Mouse (Mus musculus): ENCODE data around the gene Jun. TPM values are rescaled to one million over a fixed set of nuclear protein-coding genes. Genes with fewer than 3 reads are reported as not detected.
A peak's percentile ranks its signal among the peaks of the same experiment; 100 is the strongest.

Gene Jun
- polyA plus RNA-seq, 1 experiment from 2014 or later, result 49.6 TPM

- Histone ChIP-seq H3K9ac (ENCODE audit: low read length) (no peak overlapping the region), H3K27ac (ENCODE audit: low read depth, low read length) (no peak overlapping the region), H3K4me2 (ENCODE audit: low read depth) (no peak overlapping the region), H3K9me3 (ENCODE audit: control insufficient read depth, low read length) (no peaks in the 10 kb centered on the region), H3K4me3 (ENCODE audit: low read depth, low read length) (no peak overlapping the region), H3K36me3 (ENCODE audit: control insufficient read depth, insufficient read depth, low read length) (no peaks in the 10 kb centered on the region), H3K27me3 (ENCODE audit: control insufficient read depth, insufficient read depth, low read length) (no peaks in the 10 kb centered on the region), H3K4me1 (ENCODE audit: control insufficient read depth, insufficient read depth, low read length) (no peaks in the 10 kb centered on the region)
- WGBS, result 81% methylated on average over 8 of the region's 8 CpGs
- ATAC-seq (ENCODE audit: insufficient read depth, low FRiP score, low TSS enrichment), result no peak
- DNase-seq (ENCODE audit: low spot score), result no peak
These were observed 16.3 kb upstream of the Jun start for GRCm38 (mm10) chr4:95068045-95068948.

- no peak for ATAC-seq (ENCODE audit: insufficient read depth, low FRiP score, low TSS enrichment)
- 80% methylated on average over 2 of the region's 2 CpGs for WGBS
- Histone ChIP-seq H3K27me3 (ENCODE audit: control insufficient read depth, insufficient read depth, low read length) (no peaks in the 10 kb centered on the region), H3K36me3 (ENCODE audit: control insufficient read depth, insufficient read depth, low read length) (no peaks in the 10 kb centered on the region), H3K9ac (ENCODE audit: low read length) (no peak overlapping the region), H3K4me2 (ENCODE audit: low read depth) (no peak overlapping the region), H3K4me3 (ENCODE audit: low read depth, low read length) (no peak overlapping the region), H3K27ac (ENCODE audit: low read depth, low read length) (no peak overlapping the region), H3K4me1 (ENCODE audit: control insufficient read depth, insufficient read depth, low read length) (no peaks in the 10 kb centered on the region), H3K9me3 (ENCODE audit: control insufficient read depth, low read length) (no peaks in the 10 kb centered on the region)
- DNase-seq (ENCODE audit: low spot score), result no peak
These were observed 11.7 kb upstream of the Jun start for GRCm38 (mm10) chr4:95063609-95064210.

GRCm38 (mm10) chr4:95062873-95063272 is 10.9 kb upstream of the Jun start:
- Histone ChIP-seq H3K4me2 (ENCODE audit: low read depth) (no peak overlapping the region), H3K4me3 (ENCODE audit: low read depth, low read length) (no peak overlapping the region), H3K36me3 (ENCODE audit: control insufficient read depth, insufficient read depth, low read length) (no peaks in the 10 kb centered on the region), H3K27me3 (ENCODE audit: control insufficient read depth, insufficient read depth, low read length) (no peaks in the 10 kb centered on the region), H3K4me1 (ENCODE audit: control insufficient read depth, insufficient read depth, low read length) (no peaks in the 10 kb centered on the region), H3K9me3 (ENCODE audit: control insufficient read depth, low read length) (no peaks in the 10 kb centered on the region), H3K27ac (ENCODE audit: low read depth, low read length) (no peak overlapping the region), H3K9ac (ENCODE audit: low read length) (no peak overlapping the region)
- WGBS, result 86% methylated on average over 9 of the region's 9 CpGs
- ATAC-seq (ENCODE audit: insufficient read depth, low FRiP score, low TSS enrichment) (no peak), DNase-seq (ENCODE audit: low spot score) (no peak)

- H3K4me2 ChIP-seq (ENCODE audit: low read depth), result no peak overlapping the region
- WGBS, result 80% methylated on average over 4 of the region's 4 CpGs
- ATAC-seq (ENCODE audit: insufficient read depth, low FRiP score, low TSS enrichment), result no peak
These were observed 5.2 kb upstream of the Jun start for GRCm38 (mm10) chr4:95057264-95057663.

GRCm38 (mm10) chr4:95055276-95055675 is 3.3 kb upstream of the Jun start:
- H3K36me3 ChIP-seq (ENCODE audit: control insufficient read depth, insufficient read depth, low read length), result no peaks in the 10 kb centered on the region
- no peak overlapping the region for H3K4me3 ChIP-seq (ENCODE audit: low read depth, low read length)
- H3K9me3 ChIP-seq (ENCODE audit: control insufficient read depth, low read length), result no peaks in the 10 kb centered on the region
- peaks cover 2% of the 10 kb centered on the region; the same call in 1 of the 2 replicates for H3K4me1 ChIP-seq (ENCODE audit: control insufficient read depth, insufficient read depth, low read length)
- H3K4me2 ChIP-seq (ENCODE audit: low read depth), result no peak overlapping the region
- WGBS, result 69% methylated on average over 1 of the region's 1 CpGs
- ATAC-seq (ENCODE audit: insufficient read depth, low FRiP score, low TSS enrichment), result no peak
- no peak for DNase-seq (ENCODE audit: low spot score)
- no peak overlapping the region for H3K27ac ChIP-seq (ENCODE audit: low read depth, low read length)
- no peaks in the 10 kb centered on the region for H3K27me3 ChIP-seq (ENCODE audit: control insufficient read depth, insufficient read depth, low read length)
- H3K9ac ChIP-seq (ENCODE audit: low read length), result no peak overlapping the region

More at GRCm38 (mm10) chr4:95057264-95057663, 5.2 kb upstream of the Jun start:
- Histone ChIP-seq H3K9me3 (ENCODE audit: control insufficient read depth, low read length) (no peaks in the 10 kb centered on the region), H3K9ac (ENCODE audit: low read length) (no peak overlapping the region), H3K4me3 (ENCODE audit: low read depth, low read length) (no peak overlapping the region), H3K27me3 (ENCODE audit: control insufficient read depth, insufficient read depth, low read length) (no peaks in the 10 kb centered on the region), H3K4me1 (ENCODE audit: control insufficient read depth, insufficient read depth, low read length) (peaks cover 2% of the 10 kb centered on the region; the same call in 1 of the 2 replicates), H3K36me3 (ENCODE audit: control insufficient read depth, insufficient read depth, low read length) (no peaks in the 10 kb centered on the region), H3K27ac (ENCODE audit: low read depth, low read length) (no peak overlapping the region)
- no peak for DNase-seq (ENCODE audit: low spot score)

- ATAC-seq (ENCODE audit: insufficient read depth, low FRiP score, low TSS enrichment) (no peak), DNase-seq (ENCODE audit: low spot score) (no peak)
- Histone ChIP-seq H3K9ac (ENCODE audit: low read length) (no peak overlapping the region), H3K36me3 (ENCODE audit: control insufficient read depth, insufficient read depth, low read length) (no peaks in the 10 kb centered on the region), H3K4me1 (ENCODE audit: control insufficient read depth, insufficient read depth, low read length) (peaks cover 2% of the 10 kb centered on the region; the same call in 1 of the 2 replicates), H3K27ac (ENCODE audit: low read depth, low read length) (no peak overlapping the region), H3K27me3 (ENCODE audit: control insufficient read depth, insufficient read depth, low read length) (no peaks in the 10 kb centered on the region), H3K4me2 (ENCODE audit: low read depth) (no peak overlapping the region; the same call in 1 of the 2 replicates), H3K4me3 (ENCODE audit: low read depth, low read length) (no peak overlapping the region), H3K9me3 (ENCODE audit: control insufficient read depth, low read length) (no peaks in the 10 kb centered on the region)
- WGBS, result 55% methylated on average over 4 of the region's 4 CpGs
These were observed 2.3 kb upstream of the Jun start for GRCm38 (mm10) chr4:95054336-95054735.

GRCm38 (mm10) chr4:95053791-95054117 is 1.7 kb upstream of the Jun start:
- H3K27me3 ChIP-seq (ENCODE audit: control insufficient read depth, insufficient read depth, low read length), result no peaks in the 10 kb centered on the region
- no peaks in the 10 kb centered on the region for H3K36me3 ChIP-seq (ENCODE audit: control insufficient read depth, insufficient read depth, low read length)
- no peak for ATAC-seq (ENCODE audit: insufficient read depth, low FRiP score, low TSS enrichment)
- peak overlapping the region; percentile 84 for H3K4me3 ChIP-seq (ENCODE audit: low read depth, low read length)
- H3K4me2 ChIP-seq (ENCODE audit: low read depth), result peak overlapping the region; percentile 62
- 0% methylated on average over 6 of the region's 6 CpGs for WGBS
- peaks cover 7% of the 10 kb centered on the region; the same call in 1 of the 2 replicates for H3K4me1 ChIP-seq (ENCODE audit: control insufficient read depth, insufficient read depth, low read length)
- DNase-seq (ENCODE audit: low spot score), result no peak
- peak overlapping the region; percentile 11; the same call in 1 of the 2 replicates for H3K27ac ChIP-seq (ENCODE audit: low read depth, low read length)
- peak overlapping the region; percentile 32 for H3K9ac ChIP-seq (ENCODE audit: low read length)
- H3K9me3 ChIP-seq (ENCODE audit: control insufficient read depth, low read length), result no peaks in the 10 kb centered on the region

GRCm38 (mm10) chr4:95053041-95053790 is 1.2 kb upstream of the Jun start:
- Histone ChIP-seq H3K4me1 (ENCODE audit: control insufficient read depth, insufficient read depth, low read length) (peaks cover 9% of the 10 kb centered on the region; the same call in 1 of the 2 replicates), H3K9me3 (ENCODE audit: control insufficient read depth, low read length) (no peaks in the 10 kb centered on the region), H3K4me3 (ENCODE audit: low read depth, low read length) (peak overlapping the region; percentile 84), H3K36me3 (ENCODE audit: control insufficient read depth, insufficient read depth, low read length) (no peaks in the 10 kb centered on the region), H3K27ac (ENCODE audit: low read depth, low read length) (peak overlapping the region; percentile 96), H3K27me3 (ENCODE audit: control insufficient read depth, insufficient read depth, low read length) (no peaks in the 10 kb centered on the region), H3K4me2 (ENCODE audit: low read depth) (peak overlapping the region; percentile 62), H3K9ac (ENCODE audit: low read length) (peak overlapping the region; percentile 75)
- ATAC-seq (ENCODE audit: insufficient read depth, low FRiP score, low TSS enrichment), result peak; percentile 48
- DNase-seq (ENCODE audit: low spot score), result peak; percentile 90
- under 1% methylated on average over 29 of the region's 29 CpGs for WGBS

All from neural tube, embryonic 11.5 days (tissue).